Mouse (Mus musculus) thymus, adult 18-20 months (tissue): ENCODE measurements around the gene Kcnh1.

Source experiments
- DNase-seq, 2 experiments: peaks; one replicate each; pipeline ENCODE4 v3.0.0; 2022; ENCODE audit warnings: mixed read lengths in 2 of 2

Gene Kcnh1

DNA sequence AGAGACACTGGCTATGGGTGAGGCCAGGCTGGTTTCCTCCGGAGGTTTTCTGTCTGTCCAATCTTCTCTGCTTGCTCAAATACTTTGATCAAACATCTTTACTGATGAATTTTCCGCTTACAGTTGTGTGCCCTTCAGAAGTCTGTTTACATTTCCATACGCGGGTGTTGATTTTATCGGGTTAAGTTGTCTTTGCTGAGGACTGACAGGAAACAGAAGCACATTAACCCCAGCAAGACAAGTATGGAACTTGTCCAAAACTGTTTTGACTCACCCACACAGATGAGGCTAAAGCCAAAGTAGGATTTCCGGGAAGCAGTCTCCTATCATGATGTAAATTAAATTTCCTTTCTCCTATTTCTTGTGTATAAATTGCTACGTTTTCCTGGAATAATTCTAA lies 286.1 kb downstream of the Kcnh1 start:
- DNase-seq: no peak

DNA sequence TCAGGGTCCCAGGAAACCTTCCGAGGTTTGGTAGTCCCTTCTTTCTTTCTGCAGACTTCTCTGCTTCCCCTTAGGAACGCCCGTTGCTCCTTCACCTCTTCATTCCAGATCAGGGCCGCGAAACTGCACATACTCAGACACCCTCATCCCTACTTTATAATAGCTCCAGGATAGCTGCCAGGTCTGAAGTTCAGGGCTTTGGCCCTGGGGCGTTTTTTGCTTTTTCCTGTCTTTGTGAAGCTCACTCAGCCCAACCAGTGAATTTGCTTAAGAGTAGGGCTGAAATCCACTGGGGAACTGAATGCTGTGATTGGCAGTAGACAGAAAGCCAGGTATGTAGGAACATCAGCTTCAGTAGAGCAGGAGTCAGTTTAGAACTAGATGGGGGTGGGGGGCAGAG lies 287.0 kb downstream of the Kcnh1 start:
- no peak for DNase-seq

DNA sequence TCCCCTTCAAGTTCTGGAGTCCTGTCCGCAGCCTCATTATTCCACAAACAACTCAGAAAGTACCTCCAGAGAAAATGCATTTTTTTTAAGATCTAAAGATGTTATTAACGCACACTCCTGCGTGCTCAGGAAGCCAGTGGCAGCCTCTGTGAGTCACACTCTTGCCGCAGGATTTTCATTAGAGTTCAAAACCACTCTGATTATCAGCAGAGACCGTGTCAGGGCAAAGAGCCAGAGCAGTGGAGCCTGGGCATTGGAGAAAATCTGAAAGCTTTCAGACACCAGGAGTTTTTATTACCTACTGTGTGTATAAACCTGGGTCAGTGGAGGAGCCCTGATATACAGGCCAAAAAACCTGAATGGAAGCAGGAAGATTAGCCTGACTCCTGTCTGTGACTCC lies 287.6 kb downstream of the Kcnh1 start:
- no peak for DNase-seq

DNA sequence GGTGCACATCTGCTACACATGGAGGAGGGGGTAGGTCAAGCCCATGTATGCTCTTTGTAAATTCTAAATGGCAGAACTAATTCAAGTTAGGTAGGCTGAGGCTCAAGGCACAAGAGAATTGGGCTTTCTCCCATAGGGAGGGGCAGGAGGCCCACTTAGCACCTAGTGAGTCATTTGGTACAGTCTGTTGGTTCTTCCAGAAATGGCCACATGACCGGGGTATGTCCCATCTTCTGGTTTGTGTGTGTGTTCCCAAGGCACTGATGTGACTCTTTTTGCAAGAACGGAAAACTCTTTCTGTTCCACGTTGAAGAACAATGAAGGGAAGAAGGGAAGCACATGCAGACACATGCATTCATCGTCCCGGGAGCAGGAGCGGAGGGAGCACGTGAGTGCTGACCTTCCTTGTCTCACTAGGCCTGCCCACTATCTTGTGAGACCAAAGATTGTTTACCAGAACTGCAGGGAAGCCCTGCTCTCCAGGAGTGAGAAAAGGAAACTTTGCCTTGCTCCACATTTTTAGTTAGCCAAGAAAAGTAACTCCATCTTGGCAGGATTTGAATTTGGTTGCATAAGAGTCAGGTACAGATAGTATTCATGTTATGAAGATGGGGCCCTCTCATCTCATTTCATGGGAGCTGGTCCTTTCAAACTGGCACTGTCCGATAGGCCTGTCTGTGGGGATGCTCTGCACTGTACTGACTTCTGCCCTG lies 289.7 kb downstream of the Kcnh1 start:
- no peak for DNase-seq

DNA sequence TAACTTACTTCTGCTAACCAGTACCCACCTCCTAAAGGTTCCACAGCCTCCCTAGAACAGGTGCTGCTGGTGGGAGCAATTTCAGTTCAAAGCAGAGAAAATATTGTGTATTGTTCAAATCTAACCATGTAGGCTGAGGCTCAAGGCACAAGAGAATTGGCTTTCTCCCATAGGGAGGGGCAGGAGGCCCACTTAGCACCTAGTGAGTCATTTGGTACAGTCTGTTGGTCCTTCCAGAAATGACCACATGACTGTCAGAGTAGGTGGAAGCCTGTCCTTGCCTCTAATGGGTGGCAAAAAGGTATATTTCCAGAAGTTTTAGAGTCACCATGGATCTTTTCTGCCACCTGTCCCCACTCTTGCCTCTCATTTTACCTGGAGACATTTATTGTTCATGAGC lies 290.9 kb downstream of the Kcnh1 start:
- no peak for DNase-seq

DNA sequence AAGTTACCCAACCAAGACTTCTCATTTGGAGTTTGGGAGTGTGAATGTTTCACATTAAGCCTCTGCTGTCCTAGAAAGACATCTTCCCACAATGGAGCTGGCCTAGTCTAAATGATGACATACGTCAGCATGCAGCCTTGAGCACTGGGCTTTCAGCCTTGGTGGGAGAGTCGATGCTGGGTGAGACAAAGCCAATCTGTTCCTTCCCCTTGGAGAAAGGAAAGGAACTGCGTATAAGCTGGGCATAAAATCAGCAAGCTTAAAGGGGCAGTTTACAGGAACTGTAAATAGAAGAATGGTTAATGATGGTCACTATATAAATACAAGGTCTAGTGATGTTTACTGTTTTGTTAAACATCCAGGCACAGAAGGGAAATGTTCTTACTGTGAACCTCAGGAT lies 294.5 kb downstream of the Kcnh1 start:
- DNase-seq: no peak

DNA sequence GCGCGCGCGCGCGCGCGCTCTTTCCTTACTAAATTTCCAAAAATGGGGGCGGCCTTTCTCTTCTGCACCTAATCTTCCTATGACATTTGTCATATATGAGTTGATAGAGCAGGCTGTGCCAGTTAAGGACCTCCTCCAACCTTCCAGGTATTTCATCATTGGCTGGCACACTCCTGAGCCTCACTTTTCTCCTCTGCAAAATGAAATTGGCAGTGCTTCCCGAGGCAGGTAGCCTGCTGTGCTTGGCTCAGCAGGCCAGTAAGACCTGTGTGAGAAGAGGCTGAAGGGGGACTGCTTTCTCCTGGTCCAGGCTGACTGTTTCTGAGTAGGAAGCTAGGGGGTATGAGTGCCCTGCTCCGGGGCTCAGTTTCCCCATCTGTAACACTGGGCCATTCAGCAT lies 297.0 kb downstream of the Kcnh1 start:
- DNase-seq: no peak

DNA sequence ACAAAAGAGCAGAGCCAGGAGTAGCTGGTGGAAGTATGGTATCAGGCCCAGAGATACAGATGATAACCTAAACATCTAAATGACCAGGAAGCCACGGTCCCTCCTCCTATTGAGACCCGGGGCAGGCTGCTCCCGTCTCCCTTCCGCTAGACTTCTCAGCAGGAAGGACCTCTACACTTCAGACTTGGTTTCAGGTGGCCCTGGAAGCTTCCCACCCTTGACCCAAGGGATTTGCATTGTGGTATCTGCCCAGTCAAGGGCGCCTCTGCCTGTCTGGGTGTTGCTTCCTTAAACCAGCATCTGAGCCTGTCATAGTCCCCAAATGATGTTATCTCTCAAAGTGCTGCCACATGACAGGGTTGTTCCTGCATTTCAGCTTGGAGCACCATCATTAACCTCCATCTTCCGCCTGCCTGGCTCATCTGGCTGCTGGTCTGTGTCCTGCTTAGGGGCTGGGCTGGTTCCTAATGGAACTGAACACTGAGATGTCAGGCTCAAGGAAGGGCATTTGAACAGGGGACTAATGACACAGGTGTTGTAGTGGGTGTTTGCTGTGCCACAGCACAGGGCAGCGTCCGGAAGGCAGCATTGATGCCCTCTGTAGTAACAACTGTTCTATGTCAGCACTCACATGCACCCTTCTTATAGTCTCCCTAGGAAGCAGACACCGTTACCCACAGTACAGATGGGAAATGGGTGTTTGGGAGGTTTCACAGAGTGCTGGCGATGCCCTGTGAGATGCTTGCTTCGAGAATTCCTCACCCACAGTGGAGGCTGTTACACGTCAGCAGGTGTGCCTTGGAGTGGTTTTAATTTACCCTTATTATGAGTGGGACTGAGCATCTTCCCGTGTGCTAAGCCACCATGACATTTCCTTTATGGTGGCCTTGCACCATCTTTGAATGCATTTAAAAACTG lies 299.6 kb downstream of the Kcnh1 start:
- DNase-seq: no peak

DNA sequence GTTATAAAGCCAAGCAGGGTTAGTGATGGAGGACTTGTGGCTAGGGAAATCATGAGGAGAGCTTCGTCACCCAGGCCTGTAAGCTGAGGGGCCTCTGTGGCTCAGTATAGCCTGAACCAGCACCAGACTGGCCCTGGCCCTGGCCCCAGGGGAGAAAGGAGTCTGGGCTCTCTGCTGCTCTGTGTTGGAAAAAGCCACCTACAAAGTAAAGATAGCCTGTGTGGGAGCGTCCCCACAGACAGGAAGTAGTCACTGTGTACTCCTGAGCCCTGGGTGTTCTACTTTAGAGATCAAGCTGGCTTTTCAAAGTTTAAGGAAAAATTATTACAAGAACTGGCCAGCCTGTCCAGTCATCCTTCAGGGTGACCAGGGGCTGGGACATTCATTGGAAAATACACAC lies 306.9 kb downstream of the Kcnh1 start:
- DNase-seq: no peak

DNA sequence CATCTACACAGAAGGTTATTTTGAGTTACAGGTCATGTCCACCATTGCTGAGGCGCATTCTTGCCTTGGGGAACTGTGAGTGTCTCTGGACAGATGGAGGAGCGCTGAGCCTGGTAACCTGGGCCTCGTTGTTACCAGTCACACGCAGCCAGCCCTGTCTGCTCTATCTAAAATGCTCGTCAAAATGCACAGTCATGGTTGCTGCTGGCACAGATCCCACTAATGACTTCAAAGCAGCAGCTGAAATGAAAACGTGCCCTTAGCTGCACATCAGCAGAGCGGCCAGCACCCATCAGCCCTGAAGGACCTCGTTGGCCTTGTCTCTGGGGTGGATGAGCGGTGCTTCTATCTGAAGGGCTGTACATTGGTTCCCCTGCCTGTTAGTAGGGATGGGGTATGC lies 311.4 kb downstream of the Kcnh1 start:
- no peak for DNase-seq

DNA sequence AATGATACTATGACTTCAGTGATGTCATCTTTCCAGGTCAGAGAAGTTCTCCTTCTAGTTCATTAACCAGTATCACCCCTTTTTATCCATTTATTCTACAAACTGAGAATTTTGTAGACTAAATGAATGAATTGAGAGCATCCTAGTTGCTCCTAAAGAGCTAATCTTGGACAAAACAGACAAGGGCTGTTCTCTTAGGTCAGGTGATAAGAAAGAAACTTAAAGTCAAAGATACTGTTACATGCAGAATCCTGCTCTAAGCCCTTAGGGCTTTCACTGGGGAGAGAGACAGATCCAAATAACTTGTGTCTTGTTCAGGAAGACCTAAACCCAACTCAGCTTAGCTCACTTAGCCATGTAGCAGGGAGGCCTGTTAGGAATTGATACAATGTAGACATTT lies 312.3 kb downstream of the Kcnh1 start:
- DNase-seq: no peak

DNA sequence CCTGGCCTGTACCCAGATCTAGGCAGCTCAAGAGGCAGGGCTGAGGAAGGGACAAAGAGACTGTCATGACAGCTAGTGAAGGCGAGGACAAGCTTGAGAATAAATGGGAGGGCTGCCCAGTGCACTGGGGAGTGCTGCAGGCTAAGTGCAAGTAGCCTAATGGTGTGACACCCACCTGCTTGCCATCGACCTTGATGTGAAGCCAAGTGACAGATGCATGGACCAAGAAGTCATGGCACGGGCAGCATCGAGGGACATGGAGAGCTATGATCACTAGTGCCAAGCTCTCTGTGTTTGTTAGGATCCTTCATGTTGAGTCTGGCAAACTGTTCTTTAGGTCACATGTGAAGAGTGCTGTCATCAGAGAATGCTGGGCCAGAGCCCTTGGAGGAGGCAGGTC lies 313.1 kb downstream of the Kcnh1 start:
- DNase-seq: no peak

DNA sequence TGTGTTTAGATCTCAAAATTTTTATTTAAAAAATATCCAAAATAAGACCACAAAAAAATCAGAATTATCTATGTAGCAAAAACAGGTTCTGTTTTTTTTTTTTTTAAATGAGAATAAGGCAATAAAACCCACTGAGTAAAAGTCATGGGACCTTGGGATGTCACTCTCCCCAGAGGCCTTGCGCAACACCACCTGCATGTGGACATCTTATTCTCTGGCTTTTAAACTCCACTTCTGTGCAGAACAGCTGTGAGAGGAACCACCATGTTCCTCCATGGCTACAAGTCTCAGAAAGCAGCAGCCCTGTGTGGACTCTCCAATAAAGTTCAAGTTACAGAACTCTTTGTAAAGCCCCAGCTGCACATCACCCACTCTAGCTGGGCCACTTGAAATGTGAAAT lies 322.2 kb downstream of the Kcnh1 start:
- no peak for DNase-seq

DNA sequence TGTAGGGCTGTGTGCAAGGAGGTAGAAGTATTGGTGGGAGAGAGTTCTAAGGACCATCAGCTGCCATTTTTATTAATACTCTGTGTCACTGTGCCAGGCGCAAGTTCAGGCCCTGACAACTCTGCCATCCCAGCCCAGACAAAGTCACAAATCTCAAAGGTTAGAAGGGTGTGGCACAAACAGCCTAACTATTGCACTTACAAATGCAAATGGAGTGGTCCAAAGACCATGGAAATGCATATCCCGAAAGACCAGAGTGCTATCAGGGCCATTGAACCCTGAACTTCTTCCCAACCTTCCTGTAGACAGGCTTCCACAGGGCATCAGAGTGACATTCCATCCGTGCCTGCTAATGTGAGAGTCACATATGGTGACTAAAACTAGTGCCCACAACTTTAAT lies 324.8 kb downstream of the Kcnh1 start:
- no peak for DNase-seq

DNA sequence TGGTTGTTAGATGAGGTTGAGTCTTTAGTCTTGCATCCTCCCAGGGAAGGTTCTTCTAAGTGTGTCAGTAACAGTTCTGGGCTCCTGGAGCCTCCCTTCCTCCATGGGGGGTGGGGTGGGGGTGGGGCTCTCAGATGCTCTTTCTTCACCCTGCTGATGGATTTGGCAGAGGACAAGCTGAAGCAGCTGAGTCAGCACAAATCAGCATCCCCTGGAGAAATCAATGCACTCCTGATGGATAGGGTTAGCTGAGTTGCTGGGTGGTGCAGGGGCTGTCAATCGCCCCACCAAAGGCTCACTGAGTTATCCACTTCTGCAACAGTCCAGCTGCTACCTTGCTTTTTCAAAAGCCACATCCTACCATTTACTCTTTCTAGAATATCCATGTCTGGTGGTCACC lies 329.1 kb downstream of the Kcnh1 start:
- DNase-seq: no peak

DNA sequence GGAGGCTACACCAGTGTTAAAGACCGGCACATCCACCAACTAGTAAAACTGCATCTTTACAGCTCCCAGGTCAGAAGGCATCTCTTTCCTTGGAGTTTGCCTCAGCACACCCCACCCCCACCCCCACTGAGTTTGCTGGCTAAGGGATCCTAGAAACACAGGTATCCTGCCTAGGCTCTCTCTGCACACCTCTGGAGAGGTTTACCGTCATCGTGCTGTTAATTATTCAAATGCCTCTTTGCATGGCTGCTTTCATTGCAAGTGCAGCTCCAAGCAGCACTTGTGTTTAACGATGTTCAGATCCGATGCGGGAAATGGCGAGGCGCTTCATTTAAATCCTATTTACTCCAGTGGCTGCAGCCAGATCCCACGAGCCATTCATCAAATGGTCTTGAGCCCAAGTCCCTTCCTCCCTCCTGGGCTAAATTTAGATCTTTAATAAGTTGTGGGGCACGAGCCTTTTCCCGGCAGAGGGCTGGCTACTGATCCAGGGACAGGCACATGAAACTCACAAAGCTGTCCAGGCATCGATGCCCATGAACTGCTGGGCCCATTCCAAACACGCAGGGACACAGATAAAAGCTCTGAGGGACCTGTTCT lies 330.4 kb downstream of the Kcnh1 start:
- DNase-seq: no peak

DNA sequence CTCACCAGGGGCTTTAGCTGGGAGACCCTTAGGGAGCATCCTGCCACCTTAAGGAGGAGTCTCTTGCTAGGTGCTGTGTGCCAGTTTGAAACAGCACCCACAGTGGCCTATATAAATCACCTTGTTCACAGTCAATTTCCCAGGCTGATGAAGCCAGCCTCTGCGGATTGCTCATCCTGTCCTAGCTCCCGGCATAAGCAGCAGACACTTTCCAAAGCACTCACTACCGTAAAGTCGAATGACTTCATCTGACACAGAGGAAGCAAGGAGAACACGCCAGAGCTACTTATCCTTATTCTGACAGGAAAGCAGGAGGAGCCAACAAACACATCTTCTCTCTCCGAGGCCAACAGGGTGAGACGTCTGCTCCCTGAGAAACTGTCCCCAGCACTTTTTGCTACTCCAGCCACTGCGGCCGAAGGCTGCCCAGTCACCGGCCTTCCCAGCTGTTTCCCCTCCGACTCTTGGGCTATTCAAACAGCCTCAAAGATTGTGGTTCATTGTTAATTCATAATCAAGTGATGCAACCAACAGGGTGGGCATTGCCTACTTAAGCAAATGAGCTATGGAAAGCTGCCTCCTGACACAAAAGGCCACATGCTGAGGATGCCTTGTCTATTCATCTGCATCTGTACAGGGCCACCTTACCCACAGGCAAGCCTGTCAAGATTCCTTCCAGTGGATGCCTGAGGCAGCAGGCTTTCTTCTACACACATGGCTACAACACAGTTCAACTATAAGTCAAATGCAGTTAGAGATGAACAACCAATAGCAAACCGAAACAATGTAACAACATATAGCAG lies 332.0 kb downstream of the Kcnh1 start:
- no peak for DNase-seq

DNA sequence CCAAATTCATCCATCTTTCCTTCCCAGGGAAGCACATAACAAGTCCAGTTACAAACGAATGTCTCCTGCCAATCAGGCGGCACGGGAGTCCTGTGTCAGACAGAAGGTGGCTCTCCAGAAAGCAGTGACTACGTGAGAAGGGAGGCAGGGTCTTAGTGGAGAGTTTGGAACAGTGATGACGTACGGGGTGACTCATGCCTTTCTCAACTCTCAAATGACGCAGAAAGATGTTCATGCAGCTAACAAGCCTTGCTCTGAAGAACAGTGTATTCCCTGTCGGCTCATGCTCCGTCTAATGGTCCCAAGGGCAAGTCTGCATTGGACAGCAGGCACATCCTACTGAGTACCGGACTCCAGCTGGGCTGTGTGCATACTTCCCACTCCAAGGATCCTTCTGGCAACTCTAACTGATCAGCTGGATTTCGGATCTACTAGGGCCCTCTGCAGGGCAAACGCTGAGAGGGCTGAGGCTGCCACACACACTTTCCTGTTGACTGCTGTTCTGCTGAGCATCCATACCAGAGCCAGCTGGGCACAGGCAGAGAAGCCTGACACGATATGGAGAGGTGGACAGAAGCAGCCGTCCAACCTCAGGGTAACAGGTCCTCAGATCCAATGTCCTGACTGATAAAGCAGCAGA lies 335.3 kb downstream of the Kcnh1 start:
- no peak for DNase-seq

DNA sequence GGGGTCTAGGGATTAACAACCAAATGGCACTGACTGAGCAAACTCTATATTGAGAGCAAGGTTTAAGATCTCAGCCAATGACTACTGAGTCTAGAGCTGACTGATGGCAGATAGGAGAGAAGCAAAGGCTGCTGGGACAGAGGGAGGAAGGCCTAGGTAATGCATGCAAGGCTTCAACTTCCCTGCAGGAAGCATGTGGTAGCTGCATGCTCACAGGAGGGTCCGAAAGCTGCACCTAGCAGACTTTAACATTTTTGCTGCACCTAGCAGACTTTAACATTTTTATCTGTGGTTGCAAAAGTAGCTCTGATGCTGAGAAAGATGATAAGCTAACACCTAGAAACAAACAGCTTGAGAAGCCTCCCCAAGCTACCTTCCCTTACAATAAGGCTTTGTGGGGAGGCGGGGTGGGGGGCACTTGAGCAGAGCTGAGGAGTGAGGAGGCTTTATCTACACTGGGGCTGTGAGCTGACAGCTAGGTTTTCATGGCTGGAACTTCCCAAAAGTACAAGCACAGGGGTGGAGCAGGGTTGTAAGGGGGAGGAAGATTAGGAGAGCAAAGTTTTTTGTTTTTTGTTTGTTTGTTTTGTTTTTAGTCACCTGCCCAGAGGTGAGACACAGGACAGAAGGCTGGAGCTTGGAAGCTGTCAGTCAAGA lies 341.0 kb downstream of the Kcnh1 start:
- DNase-seq: no peak

DNA sequence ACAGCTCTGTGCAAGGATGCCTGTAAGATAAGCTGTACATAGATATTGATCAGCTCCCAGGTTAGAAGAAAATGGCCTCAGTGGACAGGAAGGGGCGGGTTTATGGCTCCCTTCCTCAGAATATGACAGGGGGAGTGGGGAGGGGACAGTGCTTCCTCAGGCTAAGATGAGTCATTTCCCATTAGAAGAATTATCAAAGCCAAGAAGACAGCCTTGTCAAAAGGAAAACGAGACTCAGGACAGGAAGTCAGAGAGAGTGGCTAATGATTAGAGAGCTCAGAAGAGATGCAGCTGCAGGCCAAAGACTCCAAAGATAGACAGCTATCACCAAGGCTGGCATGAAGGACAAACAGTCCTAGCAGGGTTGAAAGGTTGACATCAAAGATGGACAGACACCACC lies 341.6 kb downstream of the Kcnh1 start:
- no peak for DNase-seq

DNA sequence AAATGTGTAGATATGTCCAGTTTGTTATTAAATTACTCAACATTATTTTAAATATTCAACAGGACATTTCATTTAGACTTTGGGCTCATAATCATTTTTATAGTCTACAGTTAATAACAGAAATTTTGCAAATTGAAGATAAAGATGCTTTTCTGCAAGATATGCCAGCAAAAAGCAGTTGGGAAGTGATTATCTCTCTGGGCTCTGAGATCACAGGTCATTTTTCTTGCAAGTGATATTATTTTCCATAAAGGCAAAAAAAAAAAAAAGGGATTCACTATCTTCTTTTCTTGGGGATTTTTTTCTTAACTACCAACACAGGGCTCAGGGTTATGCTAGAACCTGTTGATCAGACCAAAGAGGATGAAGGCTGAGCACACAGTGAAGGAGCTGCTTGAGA lies 342.4 kb downstream of the Kcnh1 start:
- DNase-seq: no peak

DNA sequence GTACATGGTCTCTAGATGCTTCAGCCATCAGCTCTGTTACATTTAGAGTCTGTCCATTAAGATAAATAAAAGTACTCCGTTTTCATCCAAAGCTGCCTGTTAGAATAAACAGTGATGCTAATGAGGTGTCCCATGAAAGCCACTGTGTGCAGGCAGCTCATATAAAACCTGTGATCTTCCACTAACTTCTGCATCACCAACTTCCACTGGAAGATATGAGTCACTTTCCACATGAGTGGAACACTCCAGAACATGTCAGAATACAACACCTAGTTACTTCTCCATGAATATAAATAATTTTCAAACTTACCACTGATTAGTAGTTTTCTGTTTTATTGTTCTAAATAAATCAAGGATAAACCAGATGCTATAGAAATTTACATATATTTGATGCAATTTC lies 345.9 kb downstream of the Kcnh1 start:
- no peak for DNase-seq
